Mouse (Mus musculus): ENCODE measurements around the gene Tinf2. TPM values are rescaled to one million over a fixed set of nuclear protein-coding genes. Genes with fewer than 3 reads are reported as not detected.

The Tinf2 gene
- polyA plus RNA-seq (2015; fragmentation: Nextera tagmentation; extraction: Ambion mirVana), result 34.4 and 36.3 TPM in 2 replicates

GRCm38 (mm10) chr14:55681160-55682117, at the start of gene Tinf2:
Gene Tinf2 (minus strand): TSS chr14:55681820.
- no peaks in the 10 kb centered on the region for H3K27me3 ChIP-seq (ENCODE audit: control insufficient read depth, insufficient read depth, low read length)
- H3K9ac ChIP-seq (ENCODE audit: low read length), result peak within 1 kb of the TSS; percentile 83
- H3K4me2 ChIP-seq (ENCODE audit: low read depth, low read length), result peak within 1 kb of the TSS; percentile 76
- H3K9me3 ChIP-seq (replicated peaks; ENCODE audit: control insufficient read depth, low read length), result no peaks in the 10 kb centered on the region
- peak; percentile 98 for ATAC-seq (ENCODE audit: insufficient read depth, low FRiP score)
- WGBS, result under 1% methylated on average over 66 of the region's 66 CpGs
- H3K36me3 ChIP-seq (ENCODE audit: control insufficient read depth, insufficient read depth, low read length), result peaks cover 16% of the 10 kb centered on the region
- peak within 1 kb of the TSS; percentile 89 for H3K27ac ChIP-seq (ENCODE audit: low read length)
- H3K4me3 ChIP-seq (replicated peaks; ENCODE audit: low read length), result peak within 1 kb of the TSS; percentile 80
- peaks cover 8% of the 10 kb centered on the region for H3K4me1 ChIP-seq (ENCODE audit: control insufficient read depth, insufficient read depth, low read length)

- WGBS, result 76% methylated on average over 7 of the region's 7 CpGs
- no peak for ATAC-seq (ENCODE audit: insufficient read depth, low FRiP score)
- H3K4me2 ChIP-seq (ENCODE audit: low read depth, low read length), result no peak overlapping the region
Observed at GRCm38 (mm10) chr14:55730531-55731032, 49.0 kb upstream of the Tinf2 start.

GRCm38 (mm10) chr14:55730116-55730515, 48.5 kb upstream of the Tinf2 start:
- Histone ChIP-seq H3K27me3 (ENCODE audit: control insufficient read depth, insufficient read depth, low read length) (no peaks in the 10 kb centered on the region), H3K4me1 (ENCODE audit: control insufficient read depth, insufficient read depth, low read length) (no peaks in the 10 kb centered on the region), H3K4me3 (replicated peaks; ENCODE audit: low read length) (no peak overlapping the region), H3K27ac (ENCODE audit: low read length) (no peak overlapping the region), H3K9me3 (replicated peaks; ENCODE audit: control insufficient read depth, low read length) (no peaks in the 10 kb centered on the region), H3K9ac (ENCODE audit: low read length) (no peak overlapping the region), H3K4me2 (ENCODE audit: low read depth, low read length) (no peak overlapping the region), H3K36me3 (ENCODE audit: control insufficient read depth, insufficient read depth, low read length) (no peaks in the 10 kb centered on the region)
- 74% methylated on average over 7 of the region's 7 CpGs for WGBS
- no peak for ATAC-seq (ENCODE audit: insufficient read depth, low FRiP score)

More at GRCm38 (mm10) chr14:55730531-55731032, 49.0 kb upstream of the Tinf2 start:
- H3K36me3 ChIP-seq (ENCODE audit: control insufficient read depth, insufficient read depth, low read length), result no peaks in the 10 kb centered on the region
- H3K9me3 ChIP-seq (replicated peaks; ENCODE audit: control insufficient read depth, low read length), result no peaks in the 10 kb centered on the region
- H3K4me1 ChIP-seq (ENCODE audit: control insufficient read depth, insufficient read depth, low read length), result no peaks in the 10 kb centered on the region
- no peak overlapping the region for H3K9ac ChIP-seq (ENCODE audit: low read length)
- H3K4me3 ChIP-seq (replicated peaks; ENCODE audit: low read length), result no peak overlapping the region
- no peaks in the 10 kb centered on the region for H3K27me3 ChIP-seq (ENCODE audit: control insufficient read depth, insufficient read depth, low read length)
- H3K27ac ChIP-seq (ENCODE audit: low read length), result no peak overlapping the region

DNA sequence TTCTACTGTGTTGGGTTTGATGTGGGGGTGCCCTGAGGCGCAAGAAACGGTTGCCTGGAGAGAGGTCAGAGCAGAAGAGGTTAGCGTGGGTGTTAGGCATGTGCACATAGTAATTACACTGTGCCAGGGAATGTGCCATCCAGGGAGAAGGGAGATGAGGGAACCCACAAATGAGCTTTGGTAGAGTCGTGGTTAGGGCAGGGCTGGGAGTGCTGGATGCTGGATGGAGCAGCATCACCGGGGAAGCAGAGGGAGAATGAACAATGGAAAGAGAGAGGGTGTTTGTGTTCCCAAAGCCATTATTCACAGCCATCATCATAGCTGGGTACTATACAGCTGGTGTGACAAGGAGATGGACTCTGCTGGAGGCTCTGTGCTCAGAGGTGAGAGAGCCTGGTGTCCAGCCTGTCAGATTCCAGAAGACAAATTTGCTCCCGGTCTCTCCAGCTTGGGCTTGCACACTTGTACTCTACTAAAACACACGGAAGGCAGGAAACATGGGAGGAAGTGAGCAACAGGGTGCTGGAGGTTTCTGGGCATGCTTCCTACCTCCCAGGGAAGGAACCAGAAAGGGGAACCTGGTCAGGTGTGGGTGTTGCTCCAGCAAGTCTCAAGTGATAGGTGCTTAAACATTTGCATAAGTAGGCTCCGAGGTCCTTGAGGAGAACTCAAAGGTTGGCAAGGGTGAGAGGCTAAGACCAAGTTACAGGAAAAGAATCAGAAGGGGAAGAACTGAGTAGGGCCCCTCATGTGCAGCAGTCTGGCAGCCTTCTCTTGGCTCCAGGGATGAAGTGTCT, 46.5 kb upstream of the Tinf2 start:
- 48% methylated on average over 8 of the region's 8 CpGs for WGBS
- H3K4me2 ChIP-seq (ENCODE audit: low read depth, low read length), result no peak overlapping the region
- ATAC-seq (ENCODE audit: insufficient read depth, low FRiP score), result no peak
- H3K27ac ChIP-seq (ENCODE audit: low read length), result no peak overlapping the region
- no peaks in the 10 kb centered on the region for H3K36me3 ChIP-seq (ENCODE audit: control insufficient read depth, insufficient read depth, low read length)
- no peak overlapping the region for H3K4me3 ChIP-seq (replicated peaks; ENCODE audit: low read length)
- no peaks in the 10 kb centered on the region for H3K27me3 ChIP-seq (ENCODE audit: control insufficient read depth, insufficient read depth, low read length)
- H3K4me1 ChIP-seq (ENCODE audit: control insufficient read depth, insufficient read depth, low read length), result no peaks in the 10 kb centered on the region
- no peaks in the 10 kb centered on the region for H3K9me3 ChIP-seq (replicated peaks; ENCODE audit: control insufficient read depth, low read length)
- no peak overlapping the region for H3K9ac ChIP-seq (ENCODE audit: low read length)

DNA sequence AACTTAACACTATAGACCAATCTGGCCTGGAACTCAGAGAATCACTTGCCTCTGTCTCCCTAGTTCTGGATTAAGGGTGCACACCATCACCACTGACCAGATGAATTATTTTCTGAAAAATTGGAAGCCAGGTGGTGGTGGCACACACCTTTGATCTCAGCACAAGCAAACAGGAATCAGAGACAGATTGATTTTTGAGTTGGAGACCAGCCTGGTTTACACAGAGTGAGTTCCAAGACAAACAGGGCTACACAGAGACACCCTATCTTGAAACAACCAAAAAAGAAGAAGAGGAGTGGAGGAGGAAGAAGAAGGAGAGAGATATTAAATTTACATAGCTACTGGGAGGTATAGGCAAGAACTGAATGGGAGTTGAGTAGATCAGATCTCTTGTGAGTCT, 44.6 kb upstream of the Tinf2 start:
- Histone ChIP-seq H3K4me1 (ENCODE audit: control insufficient read depth, insufficient read depth, low read length) (peaks cover 3% of the 10 kb centered on the region; the same call in 1 of the 2 replicates), H3K4me2 (ENCODE audit: low read depth, low read length) (no peak overlapping the region), H3K9ac (ENCODE audit: low read length) (no peak overlapping the region), H3K36me3 (ENCODE audit: control insufficient read depth, insufficient read depth, low read length) (no peaks in the 10 kb centered on the region), H3K27me3 (ENCODE audit: control insufficient read depth, insufficient read depth, low read length) (no peaks in the 10 kb centered on the region), H3K4me3 (replicated peaks; ENCODE audit: low read length) (no peak overlapping the region), H3K9me3 (replicated peaks; ENCODE audit: control insufficient read depth, low read length) (no peaks in the 10 kb centered on the region), H3K27ac (ENCODE audit: low read length) (no peak overlapping the region)
- no peak for ATAC-seq (ENCODE audit: insufficient read depth, low FRiP score)

GRCm38 (mm10) chr14:55724411-55724871, 42.8 kb upstream of the Tinf2 start:
- Histone ChIP-seq H3K9me3 (replicated peaks; ENCODE audit: control insufficient read depth, low read length) (no peaks in the 10 kb centered on the region), H3K27ac (ENCODE audit: low read length) (peak overlapping the region; percentile 47; the same call in 1 of the 2 replicates), H3K4me3 (replicated peaks; ENCODE audit: low read length) (no peak overlapping the region), H3K4me1 (ENCODE audit: control insufficient read depth, insufficient read depth, low read length) (peaks cover 4% of the 10 kb centered on the region; the same call in 1 of the 2 replicates), H3K27me3 (ENCODE audit: control insufficient read depth, insufficient read depth, low read length) (no peaks in the 10 kb centered on the region), H3K4me2 (ENCODE audit: low read depth, low read length) (no peak overlapping the region), H3K9ac (ENCODE audit: low read length) (no peak overlapping the region; the same call in 1 of the 2 replicates), H3K36me3 (ENCODE audit: control insufficient read depth, insufficient read depth, low read length) (no peaks in the 10 kb centered on the region)
- 45% methylated on average over 8 of the region's 8 CpGs for WGBS
- no peak for ATAC-seq (ENCODE audit: insufficient read depth, low FRiP score)

DNA sequence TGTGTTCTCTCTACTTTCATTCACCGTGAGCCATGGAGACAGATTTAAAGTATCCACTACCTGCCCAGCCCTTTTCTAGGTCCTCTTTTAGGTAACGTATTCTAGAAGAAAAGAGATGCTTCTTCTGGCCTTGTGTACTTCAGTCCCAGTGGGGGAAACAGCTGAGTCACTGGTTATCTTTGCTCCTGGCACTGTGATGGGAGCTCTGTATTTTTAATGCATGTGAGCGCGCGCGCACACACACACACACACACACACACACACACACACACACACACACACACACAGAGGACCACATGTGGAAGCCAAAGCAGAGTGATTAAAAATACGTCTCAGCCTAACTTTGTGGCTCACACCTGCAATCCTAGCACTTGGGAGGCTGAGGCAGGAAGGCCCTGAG, 41.8 kb upstream of the Tinf2 start:
- Histone ChIP-seq H3K4me3 (replicated peaks; ENCODE audit: low read length) (no peak overlapping the region), H3K36me3 (ENCODE audit: control insufficient read depth, insufficient read depth, low read length) (no peaks in the 10 kb centered on the region), H3K27ac (ENCODE audit: low read length) (no peak overlapping the region), H3K4me1 (ENCODE audit: control insufficient read depth, insufficient read depth, low read length) (peaks cover 4% of the 10 kb centered on the region; the same call in 1 of the 2 replicates), H3K27me3 (ENCODE audit: control insufficient read depth, insufficient read depth, low read length) (no peaks in the 10 kb centered on the region), H3K9ac (ENCODE audit: low read length) (no peak overlapping the region), H3K9me3 (replicated peaks; ENCODE audit: control insufficient read depth, low read length) (no peaks in the 10 kb centered on the region), H3K4me2 (ENCODE audit: low read depth, low read length) (no peak overlapping the region)
- ATAC-seq (ENCODE audit: insufficient read depth, low FRiP score), result no peak
- 91% methylated on average over 7 of the region's 7 CpGs for WGBS

DNA sequence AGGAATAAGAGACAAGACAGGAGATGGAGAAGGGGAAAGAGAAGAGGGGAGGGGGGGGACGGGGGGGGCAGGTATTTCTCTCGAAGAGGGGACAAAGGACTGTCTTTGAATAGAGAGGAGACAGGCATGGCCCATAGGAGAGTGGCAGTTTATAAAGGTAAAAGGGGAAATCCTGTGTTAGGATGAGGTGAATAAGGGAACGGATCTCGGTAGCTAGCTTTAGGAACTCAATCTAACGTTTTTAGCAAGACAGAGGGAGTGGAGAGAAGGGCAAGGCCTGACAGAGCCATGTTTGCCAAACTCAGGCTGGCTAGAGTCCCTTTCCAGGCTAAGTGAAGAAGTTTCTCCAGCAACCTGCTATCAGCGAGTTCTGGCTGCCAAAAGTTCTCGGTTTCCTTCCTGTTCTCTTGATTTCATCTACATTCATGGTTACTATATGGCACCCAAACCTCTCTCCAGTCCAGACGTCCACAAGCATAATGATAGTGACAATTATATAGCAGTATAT, 40.9 kb upstream of the Tinf2 start:
- WGBS, result 51% methylated on average over 8 of the region's 8 CpGs
- H3K9ac ChIP-seq (ENCODE audit: low read length), result peak overlapping the region; percentile 92
- no peak for ATAC-seq (ENCODE audit: insufficient read depth, low FRiP score)
- H3K4me3 ChIP-seq (replicated peaks; ENCODE audit: low read length), result peak overlapping the region; percentile 92
- peaks cover 4% of the 10 kb centered on the region; the same call in 1 of the 2 replicates for H3K4me1 ChIP-seq (ENCODE audit: control insufficient read depth, insufficient read depth, low read length)
- no peaks in the 10 kb centered on the region for H3K9me3 ChIP-seq (replicated peaks; ENCODE audit: control insufficient read depth, low read length)
- H3K4me2 ChIP-seq (ENCODE audit: low read depth, low read length), result peak overlapping the region; percentile 87
- no peaks in the 10 kb centered on the region for H3K27me3 ChIP-seq (ENCODE audit: control insufficient read depth, insufficient read depth, low read length)
- peak overlapping the region; percentile 18; the same call in 1 of the 2 replicates for H3K27ac ChIP-seq (ENCODE audit: low read length)
- H3K36me3 ChIP-seq (ENCODE audit: control insufficient read depth, insufficient read depth, low read length), result no peaks in the 10 kb centered on the region
